In the genomic region with DNA sequence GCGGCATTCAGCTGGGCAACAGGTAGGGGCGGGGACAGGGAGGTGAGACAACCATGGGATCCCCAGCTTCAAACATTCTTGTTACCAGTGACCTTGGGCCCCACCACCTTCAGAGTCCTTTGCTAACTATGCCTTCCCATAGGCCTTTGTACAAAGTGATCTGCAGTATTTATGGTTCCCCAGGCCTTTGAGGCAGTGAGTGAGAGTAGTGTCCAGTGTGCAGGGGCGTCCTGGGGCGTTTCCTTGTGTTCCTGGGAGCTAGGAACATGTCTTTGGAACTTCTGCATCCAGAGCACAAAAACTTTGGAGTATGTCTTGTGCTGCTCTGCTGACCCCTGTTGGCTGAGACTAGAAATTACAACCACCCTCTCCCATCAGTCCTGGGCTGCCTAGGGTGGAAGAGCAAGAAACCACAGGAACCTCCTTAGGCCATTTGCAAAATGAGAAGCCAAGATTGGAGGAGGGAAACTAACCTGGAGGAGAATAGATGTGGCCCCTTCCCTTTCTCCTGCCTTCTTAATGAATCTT, we compare ENCODE assay signal across 9 mouse cellular contexts. TPM values are rescaled to one million over a fixed set of nuclear protein-coding genes. Genes with fewer than 3 reads are reported as not detected.
DNase-seq lines count a peak whose midpoint lies in the region; ATAC-seq and TF ChIP-seq lines count a peak whose summit lies in the region.
"Had no signal": no experiment of that assay in that cellular context is flagged by ENCODE, and none has a peak within 500 bp of the region (broad histone marks: within the 10 kb centered on the region; RNA-seq: fewer than 3 reads in every experiment).

No protein-coding gene starts in this region.

- no peak overlapping the region for H3K4me3 ChIP-seq in hindbrain, embryonic 11.5 days (ENCODE audit: low read depth, low read length)
- H3K4me3 ChIP-seq in hindbrain, embryonic 16.5 days (ENCODE audit: low read length), result no peak overlapping the region
- no peak overlapping the region for H3K4me3 ChIP-seq in kidney, embryonic 15.5 days (replicated peaks)
- H3K4me3 ChIP-seq in lung, postnatal 0 days (ENCODE audit: low read depth, low read length), result no peak overlapping the region
- H3K4me3 ChIP-seq: liver, embryonic 13.5 days had no signal

- H3K27me3 ChIP-seq in hindbrain, embryonic 11.5 days (ENCODE audit: control insufficient read depth, insufficient read depth, low read length), result no peaks in the 10 kb centered on the region
- H3K27me3 ChIP-seq in hindbrain, embryonic 16.5 days (replicated peaks; ENCODE audit: control insufficient read depth, insufficient read depth, low read length), result no peaks in the 10 kb centered on the region
- no peaks in the 10 kb centered on the region for H3K27me3 ChIP-seq in kidney, embryonic 15.5 days
- H3K27me3 ChIP-seq in lung, postnatal 0 days (replicated peaks; ENCODE audit: insufficient read depth, low read length), result no peaks in the 10 kb centered on the region
- H3K27me3 ChIP-seq: liver, embryonic 13.5 days had no signal

- peak; percentile 96 for TF ChIP-seq CTCF in lung, postnatal 0 days (IDR thresholded peaks at IDR 0.05)

- no peak overlapping the region for H3K4me2 ChIP-seq in hindbrain, embryonic 11.5 days (replicated peaks; ENCODE audit: low read depth, low read length)
- H3K4me2 ChIP-seq in hindbrain, embryonic 16.5 days (ENCODE audit: low read length), result no peak overlapping the region
- H3K4me2 ChIP-seq in kidney, embryonic 15.5 days, result no peak overlapping the region
- H3K4me2 ChIP-seq in lung, postnatal 0 days (replicated peaks; ENCODE audit: low read depth, low read length), result no peak overlapping the region
- H3K4me2 ChIP-seq: liver, embryonic 13.5 days had no signal

- 42% methylated on average over 4 of the region's 4 CpGs for WGBS in hindbrain, embryonic 11.5 days
- WGBS in hindbrain, embryonic 16.5 days, result 46% methylated on average over 4 of the region's 4 CpGs
- 49% methylated on average over 4 of the region's 4 CpGs for whole genome bisulfite sequencing in kidney, embryonic 15.5 days
- WGBS in lung, postnatal 0 days, result 42% methylated on average over 4 of the region's 4 CpGs

- H3K9me3 ChIP-seq in hindbrain, embryonic 11.5 days (ENCODE audit: control insufficient read depth, low read length), result no peaks in the 10 kb centered on the region
- no peaks in the 10 kb centered on the region for H3K9me3 ChIP-seq in hindbrain, embryonic 16.5 days (ENCODE audit: control insufficient read depth, low read length)
- H3K9me3 ChIP-seq in kidney, embryonic 15.5 days (replicated peaks), result no peaks in the 10 kb centered on the region
- H3K9me3 ChIP-seq in lung, postnatal 0 days (ENCODE audit: low read length), result no peaks in the 10 kb centered on the region
- H3K9me3 ChIP-seq: liver, embryonic 13.5 days had no signal

- peak; percentile 83 for DNase-seq in hindbrain, embryonic 11.5 days (ENCODE audit: low spot score)
- peak; percentile 83 for DNase-seq in ES-CJ7 (ENCODE audit: low read depth, low spot score)
- DNase-seq in cerebellum, adult 18-20 months, result peak; percentile 79
- peak; percentile 41 to 46 for DNase-seq in gastrocnemius, adult 8-10 months (ENCODE audit: low spot score in 2 of 2)
- peak; percentile 89 for DNase-seq in lung, postnatal 0 days (ENCODE audit: low spot score)
- peak; percentile 62 to 79 for DNase-seq in spleen, postnatal 4 days (ENCODE audit: low spot score in 2 of 2)
- DNase-seq: liver, embryonic 13.5 days had no signal

- no peak for ATAC-seq in hindbrain, embryonic 11.5 days (ENCODE audit: low FRiP score)
- ATAC-seq in hindbrain, embryonic 16.5 days, result no peak
- 0 out of 2 replicates have a peak, but pooled peaks have one; percentile 23 for ATAC-seq in kidney, embryonic 15.5 days (replicated peaks; ENCODE audit: low FRiP score)
- peak; percentile 24; the same call in 1 of the 2 replicates for ATAC-seq in lung, postnatal 0 days

- TF ChIP-seq EP300 in lung, postnatal 0 days (IDR thresholded peaks at IDR 0.05), result no peak

- no peak overlapping the region for H3K9ac ChIP-seq in hindbrain, embryonic 11.5 days (ENCODE audit: low read depth, low read length)
- no peak overlapping the region for H3K9ac ChIP-seq in hindbrain, embryonic 16.5 days (ENCODE audit: low read depth, low read length)
- H3K9ac ChIP-seq in kidney, embryonic 15.5 days, result no peak overlapping the region
- no peak overlapping the region for H3K9ac ChIP-seq in lung, postnatal 0 days (replicated peaks; ENCODE audit: low read depth)
- H3K9ac ChIP-seq: liver, embryonic 13.5 days had no signal

- H3K4me1 ChIP-seq in hindbrain, embryonic 11.5 days (replicated peaks; ENCODE audit: control insufficient read depth, insufficient read depth, low read length), result no peaks in the 10 kb centered on the region
- peaks cover 4% of the 10 kb centered on the region for H3K4me1 ChIP-seq in hindbrain, embryonic 16.5 days (ENCODE audit: control insufficient read depth, insufficient read depth, low read depth, low read length)
- H3K4me1 ChIP-seq in kidney, embryonic 15.5 days, result peaks cover 6% of the 10 kb centered on the region
- H3K4me1 ChIP-seq in lung, postnatal 0 days (ENCODE audit: insufficient read depth, low read depth, low read length), result peaks cover 3% of the 10 kb centered on the region; the same call in 1 of the 2 replicates

- 0 out of 2 replicates have a peak, but pooled peaks cover 5% of the 10 kb centered on the region for H3K36me3 ChIP-seq in hindbrain, embryonic 11.5 days (ENCODE audit: control insufficient read depth, insufficient read depth, low read length)
- H3K36me3 ChIP-seq in hindbrain, embryonic 16.5 days (ENCODE audit: control insufficient read depth, insufficient read depth, low read length), result peaks cover 37% of the 10 kb centered on the region
- H3K36me3 ChIP-seq in kidney, embryonic 15.5 days, result peaks cover 77% of the 10 kb centered on the region
- H3K36me3 ChIP-seq in lung, postnatal 0 days (ENCODE audit: insufficient read depth, low read length), result peaks cover 17% of the 10 kb centered on the region

- H3K27ac ChIP-seq in hindbrain, embryonic 11.5 days (ENCODE audit: low read depth, low read length), result no peak overlapping the region
- H3K27ac ChIP-seq in hindbrain, embryonic 16.5 days (ENCODE audit: low read depth, low read length), result no peak overlapping the region
- no peak overlapping the region for H3K27ac ChIP-seq in kidney, embryonic 15.5 days
- no peak overlapping the region for H3K27ac ChIP-seq in lung, postnatal 0 days (ENCODE audit: low read length)
- H3K27ac ChIP-seq: liver, embryonic 13.5 days had no signal

RNA-seq across cellular contexts. Expression of a gene that starts 4.1 kb away (rescaled TPM):
- polyA plus RNA-seq in hindbrain, embryonic 11.5 days (2014; fragmentation: Nextera tagmentation; extraction: Ambion mirVana), result 115 and 125 TPM in 2 replicates
- 142 and 150 TPM in 2 replicates for polyA plus RNA-seq in hindbrain, embryonic 16.5 days (2015; fragmentation: Nextera tagmentation; extraction: Ambion mirVana)
- total RNA-seq in gastrocnemius, adult 8-10 months (2022), result 10 to 100 TPM in 3 of 4 experiments, 1 to 10 TPM in 1; 9.2 to 15.0 (median 10.6) TPM
- 103 and 107 TPM in 2 replicates for polyA plus RNA-seq in kidney, embryonic 15.5 days (2015; fragmentation: Nextera tagmentation; extraction: Ambion mirVana)
- 103 and 112 TPM in 2 replicates for polyA plus RNA-seq in lung, postnatal 0 days (2015; fragmentation: Nextera tagmentation; extraction: Ambion mirVana)

RNA-seq across cellular contexts. Expression of a gene that starts 8.0 kb away (rescaled TPM):
- polyA plus RNA-seq in hindbrain, embryonic 11.5 days (2014; fragmentation: Nextera tagmentation; extraction: Ambion mirVana), result 2.1 and 2.6 TPM in 2 replicates
- 16.9 and 20.4 TPM in 2 replicates for polyA plus RNA-seq in hindbrain, embryonic 16.5 days (2015; fragmentation: Nextera tagmentation; extraction: Ambion mirVana)
- total RNA-seq in gastrocnemius, adult 8-10 months (2022), result not detected
- 2.0 and 2.7 TPM in 2 replicates for polyA plus RNA-seq in kidney, embryonic 15.5 days (2015; fragmentation: Nextera tagmentation; extraction: Ambion mirVana)
- polyA plus RNA-seq in lung, postnatal 0 days (2015; fragmentation: Nextera tagmentation; extraction: Ambion mirVana), result not detected in 2 replicates
- polyA plus RNA-seq: liver, embryonic 13.5 days had no signal

RNA-seq across cellular contexts. Expression of a gene that starts 8.9 kb away (rescaled TPM):
- 0.37 and 0.42 TPM in 2 replicates for polyA plus RNA-seq in hindbrain, embryonic 11.5 days (2014; fragmentation: Nextera tagmentation; extraction: Ambion mirVana)
- polyA plus RNA-seq in hindbrain, embryonic 16.5 days (2015; fragmentation: Nextera tagmentation; extraction: Ambion mirVana), result 0.72 and 1.6 TPM in 2 replicates
- total RNA-seq in gastrocnemius, adult 8-10 months (2022), result not detected
- polyA plus RNA-seq in kidney, embryonic 15.5 days (2015; fragmentation: Nextera tagmentation; extraction: Ambion mirVana), result 0.10 and 0.17 TPM in 2 replicates
- polyA plus RNA-seq in lung, postnatal 0 days (2015; fragmentation: Nextera tagmentation; extraction: Ambion mirVana), result not detected in 2 replicates
- polyA plus RNA-seq: liver, embryonic 13.5 days had no signal

RNA-seq across cellular contexts. Expression of a gene that starts 20.3 kb away (rescaled TPM):
- polyA plus RNA-seq in hindbrain, embryonic 11.5 days (2014; fragmentation: Nextera tagmentation; extraction: Ambion mirVana), result 12.9 and 13.4 TPM in 2 replicates
- 49.6 and 54.3 TPM in 2 replicates for polyA plus RNA-seq in hindbrain, embryonic 16.5 days (2015; fragmentation: Nextera tagmentation; extraction: Ambion mirVana)
- total RNA-seq in gastrocnemius, adult 8-10 months (2022), result 10 to 100 TPM; 11.4 to 15.5 (median 13.8) TPM
- polyA plus RNA-seq in kidney, embryonic 15.5 days (2015; fragmentation: Nextera tagmentation; extraction: Ambion mirVana), result 22.3 and 23.2 TPM in 2 replicates
- 32.0 and 38.9 TPM in 2 replicates for polyA plus RNA-seq in lung, postnatal 0 days (2015; fragmentation: Nextera tagmentation; extraction: Ambion mirVana)

RNA-seq across cellular contexts. Expression of a gene that starts 31.5 kb away (rescaled TPM):
- polyA plus RNA-seq in hindbrain, embryonic 11.5 days (2014; fragmentation: Nextera tagmentation; extraction: Ambion mirVana), result 9.0 and 9.2 TPM in 2 replicates
- polyA plus RNA-seq in hindbrain, embryonic 16.5 days (2015; fragmentation: Nextera tagmentation; extraction: Ambion mirVana), result 7.3 and 7.9 TPM in 2 replicates
- 1 to 10 TPM; 1.6 to 3.8 (median 2.9) TPM for total RNA-seq in gastrocnemius, adult 8-10 months (2022)
- 14.5 and 15.0 TPM in 2 replicates for polyA plus RNA-seq in kidney, embryonic 15.5 days (2015; fragmentation: Nextera tagmentation; extraction: Ambion mirVana)
- 8.0 and 8.4 TPM in 2 replicates for polyA plus RNA-seq in lung, postnatal 0 days (2015; fragmentation: Nextera tagmentation; extraction: Ambion mirVana)

Comparison
In these comparisons a context has a peak if more than half of its experiments do, and no peak if none do; other contexts are left out.
1. ATAC-seq: peak in kidney, embryonic 15.5 days (single experiment) and lung, postnatal 0 days (single experiment); none in hindbrain, embryonic 11.5 days (single experiment) and hindbrain, embryonic 16.5 days (single experiment).
2. Peak in every context shown above with its lines, with median percentiles within 50 percentile points of each other: DNase-seq.